Mouse (Mus musculus): ENCODE results near the gene Leo1. TPM values are rescaled to one million over a fixed set of nuclear protein-coding genes. Genes with fewer than 3 reads are reported as not detected.

Leo1 gene
- total and polyA plus RNA-seq, 3 experiments = 43.1 to 60.7 (median 49.9) TPM

- no peaks in the 10 kb centered on the region for H3K79me2 ChIP-seq (replicated peaks; ENCODE audit: control insufficient read depth, extremely low read depth, insufficient read depth, poor library complexity, severe bottlenecking)
- no peak overlapping the region for H3K27ac ChIP-seq (ENCODE audit: insufficient read depth, low read depth)
- no peak overlapping the region for H3K4me2 ChIP-seq (ENCODE audit: insufficient read depth, low read depth, poor library complexity, severe bottlenecking)
- H3K9ac ChIP-seq (ENCODE audit: insufficient read depth, low read depth) = no peak overlapping the region
- peaks cover 0 to 18% of the 10 kb centered on the region in 2 experiments; a peak in 2 of 4 replicates for H3K4me1 ChIP-seq (ENCODE audit: control insufficient read depth in 1 of 2, insufficient read depth in 2 of 2)
- peaks cover 3% of the 10 kb centered on the region for H3K9me3 ChIP-seq (replicated peaks; ENCODE audit: low read length)
- H3K4me3 ChIP-seq (replicated peaks in 1 of 3; ENCODE audit: low read depth in 2 of 3, low read length in 2 of 3, poor library complexity in 1 of 3) = no peak overlapping the region
- dilution Hi-C loops (cut with MboI; ENCODE audit: extremely low pct_ligation_motif_present, extremely low pct_unique_long_range_greater_than_20kb, low sequenced_read_pairs) (no loop called here), in situ Hi-C loops (cut with MboI; ENCODE audit: low pct_ligation_motif_present, low pct_unique_long_range_greater_than_20kb, low sequenced_read_pairs) (no loop called here)
- TF ChIP-seq POLR2AphosphoS2 (IDR thresholded peaks at IDR 0.05; ENCODE audit: low read depth, low read length) (no peak), ZC3H11A (IDR thresholded peaks at IDR 0.05; ENCODE audit: low read depth, low read length) (no peak), CTCF (conservative IDR thresholded peaks at IDR 0.05 in 1 of 2, IDR thresholded peaks at IDR 0.05 in 1 of 2; ENCODE audit: low read depth in 2 of 2, low read length in 2 of 2) (peak in 1 of 2 experiments; percentile 7; a peak in 1 of 4 replicates)
- no peaks in the 10 kb centered on the region for H3K27me3 ChIP-seq (replicated peaks)
- peaks cover 15 to 31% of the 10 kb centered on the region in 2 experiments for H3K36me3 ChIP-seq (replicated peaks in 1 of 2; ENCODE audit: control insufficient read depth in 1 of 2, insufficient read depth in 1 of 2, low read length in 1 of 2)
- DNase-seq (ENCODE audit: extremely low read depth) = no peak
Measured at GRCm38 (mm10) chr9:75494407-75495005, 53.2 kb downstream of the Leo1 start.

- H3K4me3 ChIP-seq (replicated peaks in 1 of 3; ENCODE audit: low read depth in 2 of 3, low read length in 2 of 3, poor library complexity in 1 of 3) = no peak overlapping the region
- dilution Hi-C loops (cut with MboI; ENCODE audit: extremely low pct_ligation_motif_present, extremely low pct_unique_long_range_greater_than_20kb, low sequenced_read_pairs) = no loop called here
- H3K4me1 ChIP-seq (ENCODE audit: control insufficient read depth in 1 of 2, insufficient read depth in 2 of 2) = peaks cover 0 to 18% of the 10 kb centered on the region in 2 experiments; a peak in 2 of 4 replicates
- in situ Hi-C loops (cut with MboI; ENCODE audit: low pct_ligation_motif_present, low pct_unique_long_range_greater_than_20kb, low sequenced_read_pairs) = no loop called here
- no peak overlapping the region for H3K9ac ChIP-seq (ENCODE audit: insufficient read depth, low read depth)
- H3K27me3 ChIP-seq (replicated peaks) = no peaks in the 10 kb centered on the region
- H3K9me3 ChIP-seq (replicated peaks; ENCODE audit: low read length) = peaks cover 3% of the 10 kb centered on the region
- no peak overlapping the region for H3K4me2 ChIP-seq (ENCODE audit: insufficient read depth, low read depth, poor library complexity, severe bottlenecking)
- no peak for TF ChIP-seq MAZ (IDR thresholded peaks at IDR 0.05; ENCODE audit: low read depth, low read length)
- TF ChIP-seq ZMIZ1 (IDR thresholded peaks at IDR 0.05; ENCODE audit: low read depth, low read length) = no peak
- no peak for TF ChIP-seq POLR2AphosphoS2 (IDR thresholded peaks at IDR 0.05; ENCODE audit: low read depth, low read length)
- no peak for TF ChIP-seq POLR2A (IDR thresholded peaks at IDR 0.05; ENCODE audit: low read depth, low read length)
- TF ChIP-seq SIN3A (IDR thresholded peaks at IDR 0.05; ENCODE audit: low read length) = no peak
- TF ChIP-seq NRF1 (IDR thresholded peaks at IDR 0.05; ENCODE audit: low read depth, low read length) = no peak
- no peak for TF ChIP-seq GABPA (IDR thresholded peaks at IDR 0.05; ENCODE audit: insufficient replicate concordance, low read depth, low read length)
- TF ChIP-seq USF2 (conservative IDR thresholded peaks at IDR 0.05; ENCODE audit: low read depth, low read length) = no peak
- no peak for TF ChIP-seq KAT2A (IDR thresholded peaks at IDR 0.05; ENCODE audit: insufficient replicate concordance, low read length)
- TF ChIP-seq JUN (IDR thresholded peaks at IDR 0.05; ENCODE audit: insufficient read depth, low read depth, low read length) = no peak
- TF ChIP-seq PAX5 (IDR thresholded peaks at IDR 0.05; ENCODE audit: low read length) = no peak
- TF ChIP-seq ELF1 (IDR thresholded peaks at IDR 0.05; ENCODE audit: low read depth, low read length) = no peak
- no peak for TF ChIP-seq RAD21 (IDR thresholded peaks at IDR 0.05; ENCODE audit: low read depth, low read length)
- TF ChIP-seq MEF2A (IDR thresholded peaks at IDR 0.05; ENCODE audit: borderline replicate concordance, low read depth, low read length) = no peak
- no peak for TF ChIP-seq CTCF (conservative IDR thresholded peaks at IDR 0.05 in 1 of 2, IDR thresholded peaks at IDR 0.05 in 1 of 2; ENCODE audit: low read depth in 2 of 2, low read length in 2 of 2)
- TF ChIP-seq IRF4 (IDR thresholded peaks at IDR 0.05; ENCODE audit: low read depth, low read length) = no peak
- H3K27ac ChIP-seq (ENCODE audit: insufficient read depth, low read depth) = no peak overlapping the region
- H3K36me3 ChIP-seq (replicated peaks in 1 of 2; ENCODE audit: control insufficient read depth in 1 of 2, insufficient read depth in 1 of 2, low read length in 1 of 2) = peaks cover 20 to 41% of the 10 kb centered on the region in 2 experiments
- DNase-seq (ENCODE audit: extremely low read depth) = no peak
- no peaks in the 10 kb centered on the region for H3K79me2 ChIP-seq (replicated peaks; ENCODE audit: control insufficient read depth, extremely low read depth, insufficient read depth, poor library complexity, severe bottlenecking)
Measured at GRCm38 (mm10) chr9:75495945-75496344, 54.6 kb downstream of the Leo1 start.
